Mouse (Mus musculus) neural tube, embryonic 14.5 days (tissue): ENCODE data around the gene Pigv. TPM values are rescaled to one million over a fixed set of nuclear protein-coding genes. Genes with fewer than 3 reads are reported as not detected.
A peak's percentile ranks its signal among the peaks of the same experiment; 100 is the strongest.

ENCODE experiments used
- ATAC-seq: fragments of 200-750 bp; cut with Nextera tagmentation; 2 replicates; pipeline ENCODE4 v1.8.0; 2017; ENCODE audit warnings: low read depth, mild to moderate bottlenecking, moderate TSS enrichment, moderate library complexity
- H3K27ac ChIP-seq: fragments of 300-500 bp; sonication (generic); 2 replicates; pipeline ENCODE4 v1.5.1; 2014; ENCODE audit warnings: low read depth, mild to moderate bottlenecking, control low read depth, low read length, moderate library complexity, mixed read lengths
- H3K27me3 ChIP-seq: fragments of 300-500 bp; sonication (generic); 2 replicates; pipeline ENCODE4 v1.6.1; 2014; ENCODE audit warnings: low read length; ENCODE audit not compliant: control insufficient read depth, insufficient read depth
- H3K36me3 ChIP-seq: fragments of 300-500 bp; sonication (generic); 2 replicates; pipeline ENCODE4 v1.6.1; 2014; ENCODE audit warnings: low read length, mixed read lengths; ENCODE audit not compliant: control insufficient read depth, insufficient read depth
- H3K4me1 ChIP-seq: fragments of 300-500 bp; sonication (generic); 2 replicates; pipeline ENCODE4 v1.6.1; 2014; ENCODE audit warnings: low read length; ENCODE audit not compliant: control insufficient read depth, insufficient read depth
- H3K4me2 ChIP-seq: fragments of 300-500 bp; sonication (generic); 2 replicates; pipeline ENCODE4 v1.6.1; 2014; ENCODE audit warnings: mild to moderate bottlenecking, low read depth, low read length, control low read depth
- H3K4me3 ChIP-seq: fragments of 300-500 bp; sonication (generic); 2 replicates; pipeline ENCODE4 v1.5.1; 2014; ENCODE audit warnings: low read depth, low read length, control low read depth, mixed read lengths
- H3K9ac ChIP-seq: fragments of 300-500 bp; sonication (generic); replicated peaks from 2 replicates; pipeline ENCODE4 v1.6.1; 2014; ENCODE audit warnings: low read depth, mild to moderate bottlenecking, control low read depth, low read length, mixed read lengths
- H3K9me3 ChIP-seq: fragments of 300-500 bp; sonication (generic); 2 replicates; pipeline ENCODE4 v1.6.1; 2016; ENCODE audit warnings: low read length; ENCODE audit not compliant: control insufficient read depth
- WGBS: fragments of 180-500 bp; shearing (Covaris S2); extraction: QIAGEN DNeasy Blood & Tissue Kit; methylation state at CpG from one replicate; pipeline ENCODE4 v1.1.7; 2014; 5-methylcytosine and 5-hydroxymethylcytosine counted together
- microRNA-seq: library from miRNA; unstranded; fragments of <30 nt; microRNA quantifications from one replicate; pipeline ENCODE4, GENCODE M21; 2016
- polyA plus RNA-seq: library from polyadenylated mRNA; unstranded; fragments of >200 nt; fragmentation: Nextera tagmentation; extraction: Ambion mirVana; gene quantifications from 2 replicates; pipeline ENCODE4 v1.2.1, GENCODE M21; 2014

Pigv gene
- polyA plus RNA-seq, 1 experiment from 2014 or later: 10.9 TPM

GRCm38 (mm10) chr4:133617936-133618335 lies 54.5 kb downstream of the Pigv start:
- Histone ChIP-seq H3K9ac (no peak overlapping the region), H3K27me3 (no peaks in the 10 kb centered on the region), H3K9me3 (no peaks in the 10 kb centered on the region), H3K27ac (no peak overlapping the region), H3K36me3 (peaks cover 6% of the 10 kb centered on the region), H3K4me1 (no peaks in the 10 kb centered on the region), H3K4me3 (no peak overlapping the region), H3K4me2 (no peak overlapping the region)
- ATAC-seq: no peak
- WGBS: 91% methylated on average over 11 of the region's 11 CpGs

GRCm38 (mm10) chr4:133615416-133615815 lies 57.0 kb downstream of the Pigv start:
- WGBS: 83% methylated on average over 10 of the region's 10 CpGs
- Histone ChIP-seq H3K4me1 (no peaks in the 10 kb centered on the region), H3K27me3 (no peaks in the 10 kb centered on the region), H3K4me3 (no peak overlapping the region), H3K36me3 (peaks cover 10% of the 10 kb centered on the region; the same call in 1 of the 2 replicates), H3K9ac (no peak overlapping the region), H3K9me3 (no peaks in the 10 kb centered on the region), H3K4me2 (no peak overlapping the region), H3K27ac (no peak overlapping the region)
- no peak for ATAC-seq

- Histone ChIP-seq H3K4me1 (no peaks in the 10 kb centered on the region), H3K36me3 (peaks cover 10% of the 10 kb centered on the region; the same call in 1 of the 2 replicates), H3K9me3 (no peaks in the 10 kb centered on the region), H3K27me3 (no peaks in the 10 kb centered on the region), H3K4me2 (no peak overlapping the region), H3K4me3 (no peak overlapping the region), H3K9ac (no peak overlapping the region), H3K27ac (no peak overlapping the region)
- peak; percentile 44; the same call in 1 of the 2 replicates for ATAC-seq
- WGBS: 89% methylated on average over 8 of the region's 8 CpGs
Observed at GRCm38 (mm10) chr4:133614274-133614761, 58.1 kb downstream of the Pigv start.

GRCm38 (mm10) chr4:133613867-133614266 lies 58.6 kb downstream of the Pigv start:
- H3K4me1 ChIP-seq: no peaks in the 10 kb centered on the region
- no peak overlapping the region for H3K4me2 ChIP-seq
- H3K27me3 ChIP-seq: no peaks in the 10 kb centered on the region
- H3K27ac ChIP-seq: no peak overlapping the region
- no peak overlapping the region for H3K4me3 ChIP-seq
- no peaks in the 10 kb centered on the region for H3K9me3 ChIP-seq
- peaks cover 10% of the 10 kb centered on the region; the same call in 1 of the 2 replicates for H3K36me3 ChIP-seq
- no peak overlapping the region for H3K9ac ChIP-seq
- WGBS: 86% methylated on average over 4 of the region's 4 CpGs
- no peak for ATAC-seq

GRCm38 (mm10) chr4:133613026-133613425 lies 59.4 kb downstream of the Pigv start:
- H3K9ac ChIP-seq: no peak overlapping the region
- H3K36me3 ChIP-seq: peaks cover 10% of the 10 kb centered on the region; the same call in 1 of the 2 replicates
- H3K9me3 ChIP-seq: no peaks in the 10 kb centered on the region
- no peak for ATAC-seq
- H3K27me3 ChIP-seq: no peaks in the 10 kb centered on the region
- H3K4me3 ChIP-seq: no peak overlapping the region
- H3K4me1 ChIP-seq: no peaks in the 10 kb centered on the region
- H3K27ac ChIP-seq: no peak overlapping the region
- no peak overlapping the region for H3K4me2 ChIP-seq
- WGBS: 92% methylated on average over 8 of the region's 8 CpGs

- 99% methylated on average over 7 of the region's 7 CpGs for WGBS
- Histone ChIP-seq H3K27me3 (no peaks in the 10 kb centered on the region), H3K27ac (no peak overlapping the region), H3K36me3 (peaks cover 10% of the 10 kb centered on the region; the same call in 1 of the 2 replicates), H3K4me2 (no peak overlapping the region), H3K9me3 (no peaks in the 10 kb centered on the region), H3K4me1 (no peaks in the 10 kb centered on the region), H3K4me3 (no peak overlapping the region), H3K9ac (no peak overlapping the region)
- no peak for ATAC-seq
Observed at GRCm38 (mm10) chr4:133612416-133612815, 60.0 kb downstream of the Pigv start.

- no peak overlapping the region for H3K9ac ChIP-seq
- H3K36me3 ChIP-seq: peaks cover 10% of the 10 kb centered on the region; the same call in 1 of the 2 replicates
- H3K4me2 ChIP-seq: no peak overlapping the region
- 97% methylated on average over 5 of the region's 5 CpGs for WGBS
- no peak overlapping the region for H3K4me3 ChIP-seq
- ATAC-seq: no peak
- H3K4me1 ChIP-seq: no peaks in the 10 kb centered on the region
- H3K27ac ChIP-seq: no peak overlapping the region
- no peaks in the 10 kb centered on the region for H3K27me3 ChIP-seq
- no peaks in the 10 kb centered on the region for H3K9me3 ChIP-seq
Observed at GRCm38 (mm10) chr4:133611815-133612214, 60.6 kb downstream of the Pigv start.

Small RNA genes lying within 50 kb of the gene (microRNA-seq; reads per million reads assigned to microRNA genes)
- gene Mir7227: not detected

Other genes starting within 250 kb of the Pigv start
- 0.18 TPM in 1 of 2 replicates, not detected in the other for gene Tent5b, start 192.5 kb downstream of the Pigv start, polyA plus RNA-seq
- 9.5 and 11.2 TPM in 2 replicates for gene Trnp1, start 174.1 kb downstream of the Pigv start, polyA plus RNA-seq
- gene Kdf1, start 153.7 kb downstream of the Pigv start, polyA plus RNA-seq: 0.20 and 0.58 TPM in 2 replicates
- 180 and 192 TPM in 2 replicates for gene Nudc, start 126.7 kb downstream of the Pigv start, polyA plus RNA-seq
- gene Nr0b2, start 119.3 kb downstream of the Pigv start, polyA plus RNA-seq: not detected in 2 replicates
- gene Gpatch3, start 97.9 kb downstream of the Pigv start, polyA plus RNA-seq: 6.4 and 6.7 TPM in 2 replicates
- 17.0 and 18.8 TPM in 2 replicates for gene Gpn2, start 88.3 kb downstream of the Pigv start, polyA plus RNA-seq
- gene Sfn, start 70.5 kb downstream of the Pigv start, polyA plus RNA-seq: 1.4 TPM in 2 replicates
- gene Zdhhc18, start 22.5 kb downstream of the Pigv start, polyA plus RNA-seq: 4.3 and 6.1 TPM in 2 replicates
- gene Arid1a, start 84.1 kb upstream of the Pigv start, polyA plus RNA-seq: 40.6 and 45.6 TPM in 2 replicates
- gene Rps6ka1, start 215.2 kb upstream of the Pigv start, polyA plus RNA-seq: 22.4 and 24.1 TPM in 2 replicates